In the genomic region with DNA sequence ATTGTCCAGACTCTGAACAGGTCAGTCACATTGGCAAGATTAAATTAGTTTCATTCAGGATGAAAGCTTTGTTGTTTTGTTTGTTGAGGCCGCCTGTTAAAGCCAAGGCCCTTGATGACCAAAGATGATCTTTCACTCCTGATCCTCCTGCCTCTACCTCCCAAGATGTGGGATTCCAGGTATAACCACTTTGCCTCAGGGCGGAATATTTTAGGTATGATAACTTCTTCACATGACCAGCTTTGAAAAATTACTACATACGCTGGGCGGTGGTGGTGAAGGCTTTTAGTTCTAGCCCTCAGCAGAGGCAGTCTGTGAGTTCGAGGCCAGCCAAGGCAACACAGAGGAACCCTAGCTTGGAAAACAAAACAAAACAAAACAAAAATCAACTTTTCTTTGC, we compare ENCODE assay signal across 9 mouse cellular contexts. TPM values are rescaled to one million over a fixed set of nuclear protein-coding genes. Genes with fewer than 3 reads are reported as not detected.
DNase-seq lines count a peak whose midpoint lies in the region; ATAC-seq and TF ChIP-seq lines count a peak whose summit lies in the region.
"Had no signal": no experiment of that assay in that cellular context is flagged by ENCODE, and none has a peak within 500 bp of the region (broad histone marks: within the 10 kb centered on the region; RNA-seq: fewer than 3 reads in every experiment).

No protein-coding gene starts in this region.

- TF ChIP-seq CTCF in embryonic fibroblast, embryonic 13.5 days (IDR thresholded peaks at IDR 0.05; ENCODE audit: borderline replicate concordance, insufficient read depth, low read length), result no peak

- peak overlapping the region; percentile 92 for H3K4me3 ChIP-seq in heart, embryonic 12.5 days
- peak overlapping the region; percentile 96 for H3K4me3 ChIP-seq in embryonic fibroblast, embryonic 13.5 days (ENCODE audit: insufficient read depth, low read length)
- H3K4me3 ChIP-seq in liver, embryonic 13.5 days (replicated peaks), result peak overlapping the region; percentile 65

- DNase-seq in heart, adult 11 months, result no peak
- peak; percentile 55 for DNase-seq in 3T3-L1 (ENCODE audit: low read depth, low spot score)
- no peak for DNase-seq in liver, embryonic 13.5 days
- DNase-seq in retina, embryonic 14.5 days (ENCODE audit: low spot score), result no peak
- no peak for DNase-seq in urinary bladder, adult 18-20 months (ENCODE audit: low spot score in 2 of 2)
- no peak for DNase-seq in B cell, adult 2 months
- DNase-seq: thymus, postnatal 25 days had no signal

- H3K9ac ChIP-seq in heart, embryonic 12.5 days, result peak overlapping the region; percentile 94
- peak overlapping the region; percentile 74; the same call in 1 of the 2 replicates for H3K9ac ChIP-seq in liver, embryonic 13.5 days

- peaks cover 53% of the 10 kb centered on the region for H3K4me1 ChIP-seq in heart, embryonic 12.5 days (replicated peaks)
- H3K4me1 ChIP-seq in embryonic fibroblast, embryonic 13.5 days (ENCODE audit: control insufficient read depth, insufficient read depth, low read length), result peaks cover 18% of the 10 kb centered on the region
- peaks cover 34% of the 10 kb centered on the region for H3K4me1 ChIP-seq in liver, embryonic 13.5 days (replicated peaks)

- 72% methylated on average over 5 of the region's 5 CpGs for WGBS in heart, embryonic 12.5 days
- WGBS in liver, embryonic 13.5 days (ENCODE audit: insufficient replicate concordance), result 71% methylated on average over 5 of the region's 5 CpGs

- no peaks in the 10 kb centered on the region for H3K9me3 ChIP-seq in heart, embryonic 12.5 days (replicated peaks)
- no peaks in the 10 kb centered on the region for H3K9me3 ChIP-seq in liver, embryonic 13.5 days (replicated peaks)

- no peak overlapping the region for H3K27ac ChIP-seq in heart, embryonic 12.5 days (ENCODE audit: poor library complexity, severe bottlenecking)
- H3K27ac ChIP-seq in embryonic fibroblast, embryonic 13.5 days (ENCODE audit: insufficient read depth, low read length), result peak overlapping the region; percentile 92
- H3K27ac ChIP-seq in liver, embryonic 13.5 days, result no peak overlapping the region

- H3K4me2 ChIP-seq in heart, embryonic 12.5 days, result peak overlapping the region; percentile 87
- H3K4me2 ChIP-seq in liver, embryonic 13.5 days, result peak overlapping the region; percentile 83

- H3K36me3 ChIP-seq in heart, embryonic 12.5 days, result peaks cover 5% of the 10 kb centered on the region; the same call in 1 of the 2 replicates
- no peaks in the 10 kb centered on the region for H3K36me3 ChIP-seq in liver, embryonic 13.5 days

- TF ChIP-seq POLR2A in embryonic fibroblast, embryonic 13.5 days (IDR thresholded peaks at IDR 0.05; ENCODE audit: low read depth, low read length), result no peak

- no peak for ATAC-seq in heart, embryonic 12.5 days (ENCODE audit: insufficient number of reproducible peaks, low FRiP score)
- no peak for ATAC-seq in liver, embryonic 13.5 days (ENCODE audit: low read depth)

- H3K27me3 ChIP-seq in heart, embryonic 12.5 days (replicated peaks), result no peaks in the 10 kb centered on the region
- no peaks in the 10 kb centered on the region for H3K27me3 ChIP-seq in liver, embryonic 13.5 days

RNA-seq across cellular contexts. Expression of a gene that starts 1.3 kb away (rescaled TPM):
- 327 and 336 TPM in 2 replicates for polyA plus RNA-seq in heart, embryonic 12.5 days (2016; fragmentation: Nextera tagmentation; extraction: Ambion mirVana)
- polyA plus RNA-seq in embryonic fibroblast, embryonic 13.5 days (2011; ENCODE audit: insufficient read length, low read depth, missing spikeins), result 593 and 759 TPM in 2 replicates
- 68.6 and 70.2 TPM in 2 replicates for polyA plus RNA-seq in liver, embryonic 13.5 days (2015; fragmentation: Nextera tagmentation; extraction: Ambion mirVana)

RNA-seq across cellular contexts. Expression of a gene that starts 1.3 kb away (rescaled TPM):
- polyA plus RNA-seq in heart, embryonic 12.5 days (2016; fragmentation: Nextera tagmentation; extraction: Ambion mirVana), result 1.2 and 1.3 TPM in 2 replicates
- 0.97 and 1.1 TPM in 2 replicates for polyA plus RNA-seq in embryonic fibroblast, embryonic 13.5 days (2011; ENCODE audit: insufficient read length, low read depth, missing spikeins)
- polyA plus RNA-seq in liver, embryonic 13.5 days (2015; fragmentation: Nextera tagmentation; extraction: Ambion mirVana), result 0.85 and 0.90 TPM in 2 replicates

RNA-seq across cellular contexts. Expression of a gene that starts 47.2 kb away (rescaled TPM):
- polyA plus RNA-seq in heart, embryonic 12.5 days (2016; fragmentation: Nextera tagmentation; extraction: Ambion mirVana), result 0.30 and 0.31 TPM in 2 replicates
- 0.30 and 0.52 TPM in 2 replicates for polyA plus RNA-seq in embryonic fibroblast, embryonic 13.5 days (2011; ENCODE audit: insufficient read length, low read depth, missing spikeins)
- not detected in 2 replicates for polyA plus RNA-seq in liver, embryonic 13.5 days (2015; fragmentation: Nextera tagmentation; extraction: Ambion mirVana)
